Mouse (Mus musculus): Measurements from ENCODE around the gene Cacng5.

DNA sequence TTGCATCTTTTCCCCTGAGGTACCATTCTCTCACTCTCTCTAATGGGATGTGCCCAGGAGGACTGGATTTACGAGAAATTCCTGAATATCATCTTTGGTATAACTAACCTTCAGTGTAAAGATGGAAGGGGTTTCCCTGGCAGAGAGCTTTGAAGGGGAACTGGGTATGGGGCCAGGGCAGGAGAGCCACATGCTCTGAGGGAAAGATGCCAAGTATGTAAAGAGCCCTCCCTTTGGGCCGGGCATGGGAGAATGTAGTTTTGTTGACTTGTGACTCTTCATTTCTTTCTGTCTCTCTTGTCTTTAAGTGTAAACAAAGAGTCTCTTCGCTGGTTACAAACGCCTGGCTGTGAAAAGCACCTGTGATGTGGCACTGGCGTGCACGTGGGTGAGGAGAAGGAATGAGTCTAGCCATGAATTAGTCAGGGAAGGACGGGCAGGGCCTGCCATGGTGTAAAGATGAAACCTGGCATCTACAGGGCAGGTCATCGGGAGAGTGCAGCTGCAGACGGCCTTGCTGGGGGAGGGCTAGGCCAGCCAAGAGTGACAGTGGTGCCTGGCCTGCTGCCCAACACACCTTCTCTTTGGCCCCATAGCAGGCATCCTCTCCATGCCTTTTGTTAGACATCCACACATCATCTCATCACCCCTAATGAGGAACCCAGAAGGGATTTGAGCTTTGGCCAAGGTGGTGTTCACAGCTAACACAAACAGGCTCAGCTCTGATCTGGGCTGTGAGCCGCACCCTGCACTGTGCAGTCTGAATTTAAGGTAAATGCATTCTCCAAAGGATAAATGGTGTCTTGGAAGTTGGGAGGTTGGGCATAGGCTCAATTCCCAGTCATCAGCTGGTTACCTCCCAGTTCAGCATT is 40.6 kb upstream of the Cacng5 start:
- TF ChIP-seq CTCF (IDR thresholded peaks at IDR 0.05; ENCODE audit: insufficient read depth, low read depth, low read length) (no peak), POLR2A (IDR thresholded peaks at IDR 0.05; ENCODE audit: insufficient read depth, low read depth, low read length) (no peak)
